Mouse (Mus musculus): ENCODE data around the gene Lcn5. TPM values are rescaled to one million over a fixed set of nuclear protein-coding genes. Genes with fewer than 3 reads are reported as not detected.

Gene Lcn5
- polyA plus RNA-seq, 1 experiment: not detected

- 0 out of 2 replicates have a peak, but pooled peaks cover 1% of the 10 kb centered on the region for H3K27me3 ChIP-seq (ENCODE audit: control insufficient read depth, insufficient read depth, low read length, poor library complexity, severe bottlenecking)
- H3K27ac ChIP-seq (ENCODE audit: insufficient read depth, low read length): no peak within 1 kb of the TSS
- TF ChIP-seq CTCF (IDR thresholded peaks at IDR 0.05; ENCODE audit: low read depth, low read length) (peak; percentile 88), EP300 (IDR thresholded peaks at IDR 0.05; ENCODE audit: insufficient read depth, low read depth, low read length) (no peak)
Observed at GRCm38 (mm10) chr2:25621229-25622200, 36.2 kb upstream of the Lcn5 start, which contains the start of gene Tmem141. TSS of gene Tmem141 (minus strand) at chr2:25622005.

DNA sequence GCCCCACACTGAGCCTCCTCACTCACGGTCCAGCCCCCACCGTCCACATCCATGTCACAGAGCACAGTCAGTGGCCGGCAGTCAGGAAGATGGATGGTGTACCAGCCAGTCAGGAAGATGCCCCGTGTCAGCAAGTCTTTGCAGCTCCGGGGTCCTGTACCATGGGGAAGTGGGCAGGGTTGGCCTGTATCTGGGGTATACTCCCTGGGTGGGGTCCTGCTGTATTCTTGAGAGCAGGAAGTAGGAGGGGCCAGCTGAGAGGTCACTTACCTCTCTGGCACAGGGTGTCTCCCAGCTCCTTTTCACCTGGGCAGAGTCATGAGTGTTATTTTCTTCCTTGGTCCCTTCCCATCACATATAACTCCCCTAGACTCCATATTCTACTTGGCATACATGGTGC lies 31.8 kb upstream of the Lcn5 start:
- no peaks in the 10 kb centered on the region for H3K36me3 ChIP-seq (ENCODE audit: control insufficient read depth, insufficient read depth, low read length, poor library complexity, severe bottlenecking)
- H3K27me3 ChIP-seq (ENCODE audit: control insufficient read depth, insufficient read depth, low read length, poor library complexity, severe bottlenecking): no peaks in the 10 kb centered on the region
- TF ChIP-seq CTCF (IDR thresholded peaks at IDR 0.05; ENCODE audit: low read depth, low read length): no peak
- no peak for TF ChIP-seq EP300 (IDR thresholded peaks at IDR 0.05; ENCODE audit: insufficient read depth, low read depth, low read length)
- no peaks in the 10 kb centered on the region for H3K4me1 ChIP-seq (ENCODE audit: control insufficient read depth, insufficient read depth, low read length)
- H3K9ac ChIP-seq (ENCODE audit: low read depth, poor library complexity, severe bottlenecking): no peak overlapping the region
- no peaks in the 10 kb centered on the region for H3K9me3 ChIP-seq (replicated peaks; ENCODE audit: control insufficient read depth, insufficient read depth, low read length, poor library complexity, severe bottlenecking)
- no peak overlapping the region for H3K4me3 ChIP-seq (ENCODE audit: low read depth, low read length)
- no peak overlapping the region for H3K27ac ChIP-seq (ENCODE audit: insufficient read depth, low read length)

More at GRCm38 (mm10) chr2:25621229-25622200, 36.2 kb upstream of the Lcn5 start, which contains the start of gene Tmem141:
- Histone ChIP-seq H3K9me3 (replicated peaks; ENCODE audit: control insufficient read depth, insufficient read depth, low read length, poor library complexity, severe bottlenecking) (no peaks in the 10 kb centered on the region), H3K4me3 (ENCODE audit: low read depth, low read length) (peak within 1 kb of the TSS; percentile 86), H3K36me3 (ENCODE audit: control insufficient read depth, insufficient read depth, low read length, poor library complexity, severe bottlenecking) (no peaks in the 10 kb centered on the region), H3K9ac (ENCODE audit: low read depth, poor library complexity, severe bottlenecking) (peak within 1 kb of the TSS; percentile 42), H3K4me1 (ENCODE audit: control insufficient read depth, insufficient read depth, low read length) (no peaks in the 10 kb centered on the region)

GRCm38 (mm10) chr2:25627811-25628210 lies 29.9 kb upstream of the Lcn5 start, which contains the start of gene Fcna:
TSS of gene Fcna (minus strand) at chr2:25628030.
- H3K9ac ChIP-seq (ENCODE audit: low read depth, poor library complexity, severe bottlenecking): no peak within 1 kb of the TSS
- no peak within 1 kb of the TSS for H3K4me3 ChIP-seq (ENCODE audit: low read depth, low read length)
- no peaks in the 10 kb centered on the region for H3K36me3 ChIP-seq (ENCODE audit: control insufficient read depth, insufficient read depth, low read length, poor library complexity, severe bottlenecking)
- TF ChIP-seq CTCF (IDR thresholded peaks at IDR 0.05; ENCODE audit: low read depth, low read length) (no peak), POLR2A (IDR thresholded peaks at IDR 0.05; ENCODE audit: insufficient read depth, low read length) (no peak), EP300 (IDR thresholded peaks at IDR 0.05; ENCODE audit: insufficient read depth, low read depth, low read length) (no peak)
- H3K27me3 ChIP-seq (ENCODE audit: control insufficient read depth, insufficient read depth, low read length, poor library complexity, severe bottlenecking): no peaks in the 10 kb centered on the region
- H3K9me3 ChIP-seq (replicated peaks; ENCODE audit: control insufficient read depth, insufficient read depth, low read length, poor library complexity, severe bottlenecking): no peaks in the 10 kb centered on the region
- no peaks in the 10 kb centered on the region for H3K4me1 ChIP-seq (ENCODE audit: control insufficient read depth, insufficient read depth, low read length)
- H3K27ac ChIP-seq (ENCODE audit: insufficient read depth, low read length): no peak within 1 kb of the TSS

DNA sequence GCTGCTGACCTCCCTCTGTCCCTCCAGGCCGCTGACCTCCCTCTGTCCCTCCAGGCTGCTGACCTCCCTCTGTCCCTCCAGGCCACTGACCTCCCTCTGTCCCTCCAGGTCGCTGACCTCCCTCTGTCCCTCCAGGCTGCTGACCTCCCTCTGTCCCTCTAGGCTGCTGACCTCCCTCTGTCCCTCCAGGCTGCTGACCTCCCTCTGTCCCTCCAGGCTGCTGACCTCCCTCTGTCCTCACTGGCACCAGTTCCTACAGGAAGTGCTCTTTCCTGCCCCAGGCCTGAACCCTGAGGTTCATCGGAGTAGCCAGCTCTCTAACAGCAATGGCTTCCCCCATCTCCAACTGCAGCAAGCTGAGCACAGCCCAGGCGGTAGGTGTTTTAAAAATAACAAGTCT lies 29.0 kb upstream of the Lcn5 start:
- H3K4me3 ChIP-seq (ENCODE audit: low read depth, low read length): no peak overlapping the region
- no peaks in the 10 kb centered on the region for H3K9me3 ChIP-seq (replicated peaks; ENCODE audit: control insufficient read depth, insufficient read depth, low read length, poor library complexity, severe bottlenecking)
- no peaks in the 10 kb centered on the region for H3K4me1 ChIP-seq (ENCODE audit: control insufficient read depth, insufficient read depth, low read length)
- TF ChIP-seq POLR2A (IDR thresholded peaks at IDR 0.05; ENCODE audit: insufficient read depth, low read length): no peak
- no peak for TF ChIP-seq EP300 (IDR thresholded peaks at IDR 0.05; ENCODE audit: insufficient read depth, low read depth, low read length)
- TF ChIP-seq CTCF (IDR thresholded peaks at IDR 0.05; ENCODE audit: low read depth, low read length): no peak
- no peak overlapping the region for H3K27ac ChIP-seq (ENCODE audit: insufficient read depth, low read length)
- no peaks in the 10 kb centered on the region for H3K27me3 ChIP-seq (ENCODE audit: control insufficient read depth, insufficient read depth, low read length, poor library complexity, severe bottlenecking)
- H3K9ac ChIP-seq (ENCODE audit: low read depth, poor library complexity, severe bottlenecking): no peak overlapping the region
- H3K36me3 ChIP-seq (ENCODE audit: control insufficient read depth, insufficient read depth, low read length, poor library complexity, severe bottlenecking): no peaks in the 10 kb centered on the region

DNA sequence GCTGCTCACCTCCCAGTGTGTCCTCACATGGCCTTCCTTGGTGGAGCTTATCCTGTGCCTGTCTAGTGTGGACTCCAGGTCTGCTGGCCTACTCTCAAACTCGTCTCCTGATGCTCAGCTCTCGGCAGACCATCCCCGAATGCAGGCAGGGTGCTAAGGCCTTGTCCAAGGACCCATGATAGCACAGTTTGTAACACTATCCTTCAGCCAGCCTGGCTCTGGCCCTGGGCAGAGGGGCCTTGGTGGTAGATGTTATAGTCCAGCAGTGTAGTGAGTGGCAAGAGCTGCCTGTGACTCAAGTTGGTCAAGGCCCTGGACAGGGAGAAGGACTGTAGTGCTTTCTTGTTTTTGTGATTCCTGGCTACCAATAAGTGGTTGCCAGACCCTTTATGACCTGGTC lies 24.1 kb upstream of the Lcn5 start:
- Histone ChIP-seq H3K4me1 (ENCODE audit: control insufficient read depth, insufficient read depth, low read length) (no peaks in the 10 kb centered on the region), H3K4me3 (ENCODE audit: low read depth, low read length) (no peak overlapping the region), H3K27me3 (ENCODE audit: control insufficient read depth, insufficient read depth, low read length, poor library complexity, severe bottlenecking) (no peaks in the 10 kb centered on the region), H3K36me3 (ENCODE audit: control insufficient read depth, insufficient read depth, low read length, poor library complexity, severe bottlenecking) (no peaks in the 10 kb centered on the region), H3K9ac (ENCODE audit: low read depth, poor library complexity, severe bottlenecking) (no peak overlapping the region), H3K9me3 (replicated peaks; ENCODE audit: control insufficient read depth, insufficient read depth, low read length, poor library complexity, severe bottlenecking) (no peaks in the 10 kb centered on the region), H3K27ac (ENCODE audit: insufficient read depth, low read length) (no peak overlapping the region)
- no peak for TF ChIP-seq EP300 (IDR thresholded peaks at IDR 0.05; ENCODE audit: insufficient read depth, low read depth, low read length)
- TF ChIP-seq CTCF (IDR thresholded peaks at IDR 0.05; ENCODE audit: low read depth, low read length): no peak
- TF ChIP-seq POLR2A (IDR thresholded peaks at IDR 0.05; ENCODE audit: insufficient read depth, low read length): no peak

- Histone ChIP-seq H3K9me3 (replicated peaks; ENCODE audit: control insufficient read depth, insufficient read depth, low read length, poor library complexity, severe bottlenecking) (no peaks in the 10 kb centered on the region), H3K4me3 (ENCODE audit: low read depth, low read length) (no peak overlapping the region), H3K27me3 (ENCODE audit: control insufficient read depth, insufficient read depth, low read length, poor library complexity, severe bottlenecking) (no peaks in the 10 kb centered on the region), H3K9ac (ENCODE audit: low read depth, poor library complexity, severe bottlenecking) (no peak overlapping the region), H3K27ac (ENCODE audit: insufficient read depth, low read length) (no peak overlapping the region), H3K36me3 (ENCODE audit: control insufficient read depth, insufficient read depth, low read length, poor library complexity, severe bottlenecking) (no peaks in the 10 kb centered on the region), H3K4me1 (ENCODE audit: control insufficient read depth, insufficient read depth, low read length) (no peaks in the 10 kb centered on the region)
- TF ChIP-seq POLR2A (IDR thresholded peaks at IDR 0.05; ENCODE audit: insufficient read depth, low read length) (no peak), CTCF (IDR thresholded peaks at IDR 0.05; ENCODE audit: low read depth, low read length) (peak; percentile 20), EP300 (IDR thresholded peaks at IDR 0.05; ENCODE audit: insufficient read depth, low read depth, low read length) (no peak)
Observed at GRCm38 (mm10) chr2:25634046-25634445, 23.7 kb upstream of the Lcn5 start.

Data from ES-Bruce4 (cell line).